Mouse (Mus musculus) neural tube, embryonic 14.5 days (tissue): ENCODE results near the gene Rab11fip4. TPM values are rescaled to one million over a fixed set of nuclear protein-coding genes. Genes with fewer than 3 reads are reported as not detected.

ENCODE experiments used
- ATAC-seq: fragments of 200-750 bp; cut with Nextera tagmentation; 2 replicates; pipeline ENCODE4 v1.8.0; 2017; ENCODE audit warnings: low read depth, mild to moderate bottlenecking, moderate TSS enrichment, moderate library complexity
- H3K27ac ChIP-seq: fragments of 300-500 bp; sonication (generic); 2 replicates; pipeline ENCODE4 v1.5.1; 2014; ENCODE audit warnings: low read depth, mild to moderate bottlenecking, control low read depth, low read length, moderate library complexity, mixed read lengths
- H3K27me3 ChIP-seq: fragments of 300-500 bp; sonication (generic); 2 replicates; pipeline ENCODE4 v1.6.1; 2014; ENCODE audit warnings: low read length; ENCODE audit not compliant: control insufficient read depth, insufficient read depth
- H3K36me3 ChIP-seq: fragments of 300-500 bp; sonication (generic); 2 replicates; pipeline ENCODE4 v1.6.1; 2014; ENCODE audit warnings: low read length, mixed read lengths; ENCODE audit not compliant: control insufficient read depth, insufficient read depth
- H3K4me1 ChIP-seq: fragments of 300-500 bp; sonication (generic); 2 replicates; pipeline ENCODE4 v1.6.1; 2014; ENCODE audit warnings: low read length; ENCODE audit not compliant: control insufficient read depth, insufficient read depth
- H3K4me2 ChIP-seq: fragments of 300-500 bp; sonication (generic); 2 replicates; pipeline ENCODE4 v1.6.1; 2014; ENCODE audit warnings: mild to moderate bottlenecking, low read depth, low read length, control low read depth
- H3K4me3 ChIP-seq: fragments of 300-500 bp; sonication (generic); 2 replicates; pipeline ENCODE4 v1.5.1; 2014; ENCODE audit warnings: low read depth, low read length, control low read depth, mixed read lengths
- H3K9ac ChIP-seq: fragments of 300-500 bp; sonication (generic); replicated peaks from 2 replicates; pipeline ENCODE4 v1.6.1; 2014; ENCODE audit warnings: low read depth, mild to moderate bottlenecking, control low read depth, low read length, mixed read lengths
- H3K9me3 ChIP-seq: fragments of 300-500 bp; sonication (generic); 2 replicates; pipeline ENCODE4 v1.6.1; 2016; ENCODE audit warnings: low read length; ENCODE audit not compliant: control insufficient read depth
- WGBS: fragments of 180-500 bp; shearing (Covaris S2); extraction: QIAGEN DNeasy Blood & Tissue Kit; methylation state at CpG from one replicate; pipeline ENCODE4 v1.1.7; 2014; 5-methylcytosine and 5-hydroxymethylcytosine counted together
- polyA plus RNA-seq: library from polyadenylated mRNA; unstranded; fragments of >200 nt; fragmentation: Nextera tagmentation; extraction: Ambion mirVana; gene quantifications from 2 replicates; pipeline ENCODE4 v1.2.1, GENCODE M21; 2014

Gene Rab11fip4
- polyA plus RNA-seq, 1 experiment from 2014 or later, result 23.1 TPM

GRCm38 (mm10) chr11:79669210-79669609 is 78.2 kb downstream of the Rab11fip4 start:
- no peaks in the 10 kb centered on the region for H3K36me3 ChIP-seq
- no peak overlapping the region for H3K4me3 ChIP-seq
- no peak overlapping the region for H3K9ac ChIP-seq
- H3K27ac ChIP-seq, result no peak overlapping the region
- no peak for ATAC-seq
- no peak overlapping the region for H3K4me2 ChIP-seq
- H3K9me3 ChIP-seq, result no peaks in the 10 kb centered on the region
- no peaks in the 10 kb centered on the region for H3K27me3 ChIP-seq
- no peaks in the 10 kb centered on the region; the same call in 1 of the 2 replicates for H3K4me1 ChIP-seq
- WGBS, result 60% methylated on average over 6 of the region's 6 CpGs

GRCm38 (mm10) chr11:79669947-79670346 is 78.9 kb downstream of the Rab11fip4 start:
- no peak overlapping the region for H3K4me3 ChIP-seq
- H3K4me2 ChIP-seq, result no peak overlapping the region
- H3K9ac ChIP-seq, result no peak overlapping the region
- no peak for ATAC-seq
- no peaks in the 10 kb centered on the region for H3K36me3 ChIP-seq
- peaks cover 2% of the 10 kb centered on the region; the same call in 1 of the 2 replicates for H3K4me1 ChIP-seq
- no peak overlapping the region for H3K27ac ChIP-seq
- no peaks in the 10 kb centered on the region for H3K27me3 ChIP-seq
- WGBS, result 51% methylated on average over 3 of the region's 3 CpGs
- no peaks in the 10 kb centered on the region for H3K9me3 ChIP-seq

GRCm38 (mm10) chr11:79670411-79670945 is 79.5 kb downstream of the Rab11fip4 start:
- Histone ChIP-seq H3K9me3 (no peaks in the 10 kb centered on the region), H3K4me3 (no peak overlapping the region), H3K36me3 (no peaks in the 10 kb centered on the region), H3K27me3 (no peaks in the 10 kb centered on the region), H3K27ac (no peak overlapping the region; the same call in 1 of the 2 replicates), H3K4me1 (peaks cover 2% of the 10 kb centered on the region; the same call in 1 of the 2 replicates), H3K9ac (no peak overlapping the region), H3K4me2 (no peak overlapping the region)
- ATAC-seq, result no peak
- WGBS, result 59% methylated on average over 7 of the region's 7 CpGs

GRCm38 (mm10) chr11:79671668-79672281 is 80.8 kb downstream of the Rab11fip4 start:
- WGBS, result 57% methylated on average over 6 of the region's 6 CpGs
- Histone ChIP-seq H3K4me1 (peaks cover 2% of the 10 kb centered on the region; the same call in 1 of the 2 replicates), H3K36me3 (no peaks in the 10 kb centered on the region), H3K4me2 (no peak overlapping the region), H3K4me3 (no peak overlapping the region), H3K9ac (no peak overlapping the region), H3K27me3 (no peaks in the 10 kb centered on the region), H3K27ac (no peak overlapping the region), H3K9me3 (no peaks in the 10 kb centered on the region)
- no peak for ATAC-seq

- Histone ChIP-seq H3K4me3 (no peak overlapping the region), H3K27ac (no peak overlapping the region), H3K4me2 (no peak overlapping the region), H3K36me3 (no peaks in the 10 kb centered on the region), H3K27me3 (no peaks in the 10 kb centered on the region), H3K9me3 (no peaks in the 10 kb centered on the region), H3K9ac (no peak overlapping the region), H3K4me1 (peaks cover 2% of the 10 kb centered on the region; the same call in 1 of the 2 replicates)
- ATAC-seq, result no peak
- 79% methylated on average over 5 of the region's 5 CpGs for WGBS
Measured at GRCm38 (mm10) chr11:79673072-79673471, 82.1 kb downstream of the Rab11fip4 start.

GRCm38 (mm10) chr11:79673717-79674116 is 82.7 kb downstream of the Rab11fip4 start:
- WGBS, result 66% methylated on average over 8 of the region's 8 CpGs
- Histone ChIP-seq H3K4me3 (no peak overlapping the region), H3K27ac (no peak overlapping the region), H3K4me2 (no peak overlapping the region), H3K9me3 (no peaks in the 10 kb centered on the region), H3K36me3 (no peaks in the 10 kb centered on the region), H3K27me3 (no peaks in the 10 kb centered on the region), H3K4me1 (peaks cover 2% of the 10 kb centered on the region; the same call in 1 of the 2 replicates), H3K9ac (no peak overlapping the region)
- no peak for ATAC-seq

- Histone ChIP-seq H3K27me3 (no peaks in the 10 kb centered on the region), H3K4me2 (no peak overlapping the region), H3K4me1 (0 out of 2 replicates have a peak, but pooled peaks cover 2% of the 10 kb centered on the region), H3K4me3 (no peak overlapping the region), H3K9ac (no peak overlapping the region), H3K9me3 (no peaks in the 10 kb centered on the region), H3K27ac (no peak overlapping the region), H3K36me3 (no peaks in the 10 kb centered on the region)
- ATAC-seq, result no peak
- WGBS, result 83% methylated on average over 3 of the region's 3 CpGs
Measured at GRCm38 (mm10) chr11:79674231-79674630, 83.2 kb downstream of the Rab11fip4 start.

- no peaks in the 10 kb centered on the region for H3K9me3 ChIP-seq
- 93% methylated on average over 7 of the region's 7 CpGs for WGBS
- H3K36me3 ChIP-seq, result no peaks in the 10 kb centered on the region
- H3K27ac ChIP-seq, result no peak overlapping the region
- H3K4me2 ChIP-seq, result no peak overlapping the region
- H3K27me3 ChIP-seq, result no peaks in the 10 kb centered on the region
- no peak overlapping the region for H3K9ac ChIP-seq
- 0 out of 2 replicates have a peak, but pooled peaks cover 2% of the 10 kb centered on the region for H3K4me1 ChIP-seq
- no peak overlapping the region for H3K4me3 ChIP-seq
- ATAC-seq, result no peak
Measured at GRCm38 (mm10) chr11:79674632-79675031, 83.6 kb downstream of the Rab11fip4 start.

- H3K36me3 ChIP-seq, result no peaks in the 10 kb centered on the region
- no peak for ATAC-seq
- H3K9me3 ChIP-seq, result no peaks in the 10 kb centered on the region
- no peak overlapping the region for H3K4me2 ChIP-seq
- no peak overlapping the region for H3K27ac ChIP-seq
- H3K27me3 ChIP-seq, result no peaks in the 10 kb centered on the region
- WGBS, result 79% methylated on average over 12 of the region's 12 CpGs
- 0 out of 2 replicates have a peak, but pooled peaks cover 2% of the 10 kb centered on the region for H3K4me1 ChIP-seq
- no peak overlapping the region for H3K4me3 ChIP-seq
- H3K9ac ChIP-seq, result no peak overlapping the region
Measured at GRCm38 (mm10) chr11:79675285-79675684, 84.3 kb downstream of the Rab11fip4 start.
